Mouse (Mus musculus) cerebellum, adult 9-11 months (tissue): ENCODE measurements around the gene Rexo5.

Source experiments
- DNase-seq: peaks from one replicate; pipeline ENCODE4 v3.0.0; 2022

The Rexo5 gene

GRCm38 (mm10) chr7:119894818-119895544, 101.2 kb downstream of the Rexo5 start:
- peak; percentile 76 for DNase-seq

- DNase-seq, result peak; percentile 98
Observed at GRCm38 (mm10) chr7:119895639-119896512, 102.1 kb downstream of the Rexo5 start, which contains the start of the genes Lyrm1 and Dcun1d3. Gene Lyrm1 (plus strand): TSS chr7:119895861. Gene Dcun1d3 (minus strand): TSS chr7:119896298.

- DNase-seq, result peak; percentile 5
Observed at GRCm38 (mm10) chr7:119897521-119898109, 103.8 kb downstream of the Rexo5 start.

- DNase-seq, result no peak
Observed at GRCm38 (mm10) chr7:119898247-119898856, 104.5 kb downstream of the Rexo5 start.
